Mouse (Mus musculus) retina, postnatal 7 days (tissue): ENCODE data around the gene Clasrp.

Experiments used
- DNase-seq: peaks from one replicate; pipeline ENCODE4 v3.0.0-alpha.2; 2012; ENCODE audit warnings: low read depth, low spot score

Gene Clasrp

GRCm38 (mm10) chr7:19563884-19564283 is 40.4 kb downstream of the Clasrp start:
- DNase-seq, result no peak

DNA sequence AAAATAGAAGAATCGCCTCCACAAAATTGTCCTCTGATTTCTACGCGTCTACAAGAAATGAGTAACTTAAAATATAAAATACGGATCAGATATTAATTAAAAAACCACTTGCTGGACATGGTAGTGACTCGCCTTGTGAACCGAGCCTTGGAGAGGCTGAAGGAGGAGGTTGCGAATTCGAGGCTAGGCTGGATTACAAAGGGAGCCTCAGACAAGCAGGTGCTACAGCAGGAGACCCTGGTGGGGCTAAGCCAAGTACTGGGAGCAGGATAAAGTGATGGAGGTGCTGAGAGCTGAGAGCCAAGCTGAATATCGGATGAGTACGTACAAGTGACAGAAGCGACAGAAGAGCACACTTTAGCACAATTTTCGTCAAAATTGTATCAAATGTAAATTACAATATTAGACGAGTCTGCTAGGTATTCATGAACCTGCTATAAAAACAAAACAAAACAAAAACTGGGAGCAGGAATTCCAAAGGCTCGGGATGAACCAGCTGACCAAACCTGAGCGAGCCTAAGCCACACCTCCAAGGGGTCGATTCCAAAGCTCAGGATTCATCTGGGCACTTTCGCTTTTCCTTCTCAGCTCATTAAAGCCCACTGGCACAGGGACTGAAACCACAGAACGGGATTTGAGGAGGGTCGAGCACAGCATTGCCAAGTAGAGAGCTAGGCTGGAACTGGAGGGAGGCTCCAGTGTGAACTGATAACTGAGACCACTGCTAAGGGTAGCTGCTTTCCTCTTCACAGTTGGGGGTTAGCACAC is 41.5 kb downstream of the Clasrp start, which contains the start of gene Ppp1r37:
TSS of gene Ppp1r37 (minus strand) at position 434 of the 768 bp plus-strand sequence.
- peak; percentile 41 for DNase-seq

DNA sequence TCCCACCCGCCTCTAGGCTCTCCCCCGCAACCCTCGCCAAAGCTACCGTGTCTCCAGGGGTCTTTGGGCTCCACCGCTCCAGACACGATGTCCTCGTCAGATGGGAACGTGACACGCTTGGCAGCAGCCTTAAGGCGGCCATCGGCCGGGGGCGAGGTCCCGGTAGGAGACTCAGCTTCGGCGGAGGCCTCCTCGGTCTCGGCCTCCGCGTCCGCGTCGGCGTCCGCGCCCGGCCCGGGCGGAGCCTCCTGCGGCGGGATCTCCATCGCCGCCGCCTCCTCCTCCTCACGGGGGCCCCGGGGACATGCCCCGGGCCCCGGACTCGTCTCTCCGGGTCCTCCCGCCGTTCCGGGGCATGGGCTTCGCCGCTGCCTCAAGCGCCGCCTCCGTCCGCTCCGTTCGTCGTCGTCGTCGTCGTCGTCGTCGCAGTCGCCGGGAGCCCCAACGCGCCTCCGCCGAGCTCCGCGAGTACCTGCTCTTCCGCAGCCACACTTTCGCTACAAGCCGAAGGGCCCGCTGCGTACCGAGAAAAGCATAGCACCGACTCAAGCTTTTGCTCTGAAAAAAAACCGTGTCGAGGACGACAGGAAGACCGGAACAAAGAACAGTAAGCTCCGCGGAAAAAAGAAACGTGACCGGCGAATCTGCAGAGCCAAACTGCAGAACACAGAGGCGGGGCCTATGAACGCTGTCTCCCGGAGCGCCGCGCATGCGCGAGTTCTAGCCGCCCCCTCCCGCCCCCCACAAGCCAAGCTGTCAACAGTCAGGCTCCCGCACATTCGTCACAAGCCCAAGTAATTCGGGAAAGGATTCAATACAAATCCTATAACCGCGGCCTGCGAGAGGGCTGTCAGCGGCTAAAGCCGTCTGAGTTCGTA is 42.3 kb downstream of the Clasrp start:
- peak; percentile 96 for DNase-seq

- no peak for DNase-seq
These were observed 42.9 kb downstream of the Clasrp start for GRCm38 (mm10) chr7:19561431-19561764.

DNA sequence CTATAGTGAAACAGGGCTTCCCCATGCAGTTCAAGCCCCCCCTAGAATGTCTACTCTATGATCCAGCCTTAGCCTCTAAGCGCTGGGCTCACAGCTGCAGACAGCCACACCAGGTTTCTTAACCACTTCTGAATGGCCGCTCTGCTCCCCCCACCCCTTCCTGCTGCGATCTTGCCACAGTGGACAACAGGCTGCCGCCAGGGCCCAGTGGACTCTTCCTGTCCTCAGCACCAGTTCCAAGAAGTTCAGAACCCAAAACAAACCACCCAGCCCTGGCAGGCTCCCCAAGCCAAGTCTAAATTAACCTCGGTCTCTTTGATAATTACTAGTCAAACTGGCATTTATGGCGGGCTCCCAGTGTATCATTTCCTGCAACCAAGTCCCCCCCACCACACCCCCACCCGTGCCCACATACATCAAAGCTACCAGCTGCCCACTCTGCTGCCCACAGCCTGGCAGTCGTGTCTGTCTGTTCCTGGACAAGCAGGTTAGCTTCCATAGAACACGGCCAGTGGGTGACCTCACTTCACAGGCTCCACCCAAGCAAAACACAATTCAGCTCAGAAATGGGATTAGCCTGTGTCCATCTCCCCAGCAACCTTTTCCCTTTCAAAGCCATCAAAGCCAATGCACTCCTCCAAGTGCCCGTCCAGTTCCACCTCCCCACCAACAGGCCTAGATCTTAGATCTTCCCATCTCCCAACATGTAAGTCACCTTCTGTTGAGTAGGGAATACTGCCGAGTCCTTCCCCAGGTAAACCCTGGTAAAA is 43.6 kb downstream of the Clasrp start:
- DNase-seq, result no peak

DNA sequence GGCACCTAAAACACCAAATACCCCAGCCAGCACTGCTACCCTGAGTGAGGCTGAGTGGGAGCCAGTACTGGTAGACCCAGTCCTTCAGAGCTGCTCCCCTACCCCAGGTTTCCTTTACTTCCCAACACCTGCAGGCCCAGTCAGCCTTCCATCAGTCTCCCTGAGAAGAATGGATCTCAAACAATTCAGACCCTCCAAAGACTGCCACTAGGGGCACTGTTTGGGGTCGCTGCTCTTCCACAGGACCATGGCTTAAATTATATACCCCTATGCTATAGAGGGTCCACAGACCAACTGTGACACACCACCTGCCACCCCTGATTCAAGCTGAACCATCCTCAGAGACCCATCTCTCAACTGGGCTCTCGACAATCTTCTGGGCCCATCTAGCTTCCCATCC is 45.3 kb downstream of the Clasrp start:
- no peak for DNase-seq

DNA sequence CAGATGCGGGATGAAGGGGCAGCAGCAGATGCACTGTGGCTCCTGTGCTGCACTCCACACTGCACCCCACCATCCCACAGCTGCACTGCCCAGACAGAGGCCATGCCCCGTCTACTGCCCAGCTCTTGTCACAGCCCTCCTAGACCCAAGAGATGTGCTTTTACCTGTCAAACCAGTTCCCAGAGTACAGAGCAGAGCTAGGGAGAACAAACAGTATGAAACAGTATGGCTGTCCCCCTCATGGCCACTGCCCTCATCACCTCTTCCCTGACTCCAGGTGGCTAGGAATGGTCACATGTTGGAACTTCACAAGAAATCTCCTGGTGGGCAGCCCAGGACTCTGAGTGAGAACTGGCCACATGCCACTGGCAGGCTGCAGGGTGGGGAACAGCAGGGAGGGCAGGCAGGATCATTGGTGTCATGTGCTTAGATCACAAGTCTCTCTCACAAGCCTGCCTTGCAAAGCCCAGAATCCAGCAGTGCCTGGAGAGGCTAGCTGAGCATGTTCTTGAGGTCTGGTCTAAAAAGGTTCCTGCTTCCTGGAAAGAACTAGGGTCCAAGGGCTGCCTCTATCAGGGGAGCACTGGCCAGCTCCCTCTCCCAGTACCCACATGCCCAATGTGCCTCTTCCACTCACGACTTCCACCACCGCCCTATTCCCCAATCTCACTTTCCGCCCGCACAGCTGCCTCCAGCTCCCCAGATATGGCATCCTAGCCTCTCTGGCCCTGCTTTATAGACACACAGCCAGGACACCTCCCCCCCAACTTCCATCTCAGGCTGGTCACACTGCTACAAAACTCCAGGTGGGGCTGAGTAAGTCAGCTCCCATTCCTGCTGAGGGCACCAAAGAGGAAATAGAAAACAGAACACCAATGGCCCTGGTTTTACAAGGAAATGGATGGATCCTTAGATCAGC is 46.0 kb downstream of the Clasrp start:
- DNase-seq, result no peak

DNA sequence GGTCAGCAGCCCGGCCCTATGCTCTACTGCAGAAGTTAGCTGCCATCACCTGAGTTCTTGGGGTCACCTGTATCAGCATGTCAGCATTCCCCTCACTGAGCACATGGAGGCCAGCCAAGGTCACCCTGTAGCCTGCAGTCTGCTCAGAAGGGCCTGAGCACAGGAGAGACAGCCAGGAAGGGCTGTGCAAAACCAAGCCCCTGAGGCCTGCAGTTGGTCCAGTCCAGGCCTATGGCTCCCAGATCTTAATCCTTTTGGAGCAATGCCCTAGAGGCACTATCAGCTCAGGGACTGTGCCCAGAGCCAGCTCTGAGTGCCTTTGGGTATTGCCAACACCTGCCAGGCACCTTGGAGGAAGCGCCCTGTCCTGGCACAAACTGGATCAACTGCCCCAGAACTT is 47.2 kb downstream of the Clasrp start:
- DNase-seq, result no peak

GRCm38 (mm10) chr7:19554168-19554567 is 50.1 kb downstream of the Clasrp start:
- DNase-seq, result no peak

DNA sequence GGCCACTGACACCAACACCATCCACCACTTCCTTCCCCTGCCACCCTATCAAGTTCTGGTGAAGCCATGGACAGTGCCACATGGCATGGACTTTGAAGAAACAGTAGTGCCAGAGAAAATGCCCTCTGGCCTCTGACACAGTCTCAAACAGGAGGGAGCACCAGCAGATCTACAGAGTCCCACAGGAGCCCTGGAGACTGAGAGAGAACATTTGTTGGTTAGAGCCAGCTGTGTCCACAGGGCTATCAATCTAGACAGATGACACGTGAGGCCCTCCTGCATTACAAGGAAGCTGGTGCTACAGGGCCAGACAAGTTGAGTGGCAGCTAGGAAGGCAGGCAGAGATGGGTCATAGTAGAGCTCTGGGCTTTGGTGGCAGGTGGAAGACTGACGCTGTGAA is 51.8 kb downstream of the Clasrp start:
- DNase-seq, result no peak

- DNase-seq, result no peak
These were observed 52.7 kb downstream of the Clasrp start for GRCm38 (mm10) chr7:19551634-19552033.

GRCm38 (mm10) chr7:19549394-19549793 is 54.9 kb downstream of the Clasrp start:
- no peak for DNase-seq

DNA sequence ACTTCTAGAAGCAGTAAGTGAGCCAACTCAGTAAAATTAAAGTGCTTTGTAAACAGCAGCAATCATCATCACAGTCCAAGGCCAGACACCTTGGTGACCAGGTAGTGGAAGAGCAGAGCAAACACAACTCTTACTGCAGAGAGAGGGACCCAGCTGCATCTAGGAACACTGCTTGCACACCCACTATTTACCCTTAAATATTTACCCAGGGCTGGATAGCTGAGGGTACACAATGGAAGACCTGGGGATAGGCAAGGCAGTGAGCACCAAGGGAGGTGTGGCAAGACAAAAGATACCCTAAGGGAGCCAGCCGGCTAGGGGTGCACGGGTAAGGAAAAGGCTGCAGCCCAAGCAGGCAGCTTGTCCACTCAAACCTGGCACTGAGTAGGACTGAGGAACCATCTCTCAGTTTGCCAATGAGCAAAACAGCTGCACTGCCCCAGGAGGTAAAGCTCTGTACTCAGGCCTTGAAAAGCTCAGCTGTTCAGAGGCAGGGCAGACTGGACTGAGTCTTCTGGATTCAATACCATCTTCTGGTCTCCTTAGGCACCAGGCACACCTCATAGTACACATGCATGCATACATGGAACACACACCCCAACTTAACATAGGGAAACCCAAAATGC is 56.8 kb downstream of the Clasrp start:
- DNase-seq, result no peak

DNA sequence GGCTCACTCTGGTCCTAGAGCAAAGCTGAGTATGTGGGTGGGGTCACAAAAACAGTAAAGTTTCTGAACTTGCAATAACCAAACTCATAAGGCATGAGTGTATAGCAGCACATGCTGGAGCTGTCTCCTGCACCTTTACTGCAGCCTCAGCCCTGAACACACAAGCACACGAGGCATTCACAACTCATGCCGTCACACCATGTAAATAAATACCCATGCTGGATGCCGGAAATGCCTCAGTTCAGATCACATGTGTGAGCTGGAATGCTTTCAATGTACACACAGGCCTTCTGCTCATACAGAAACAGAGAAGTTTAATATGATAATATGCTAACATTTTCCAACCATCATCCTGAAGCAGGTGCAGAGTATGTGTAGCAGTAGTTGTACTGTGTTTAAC is 58.3 kb downstream of the Clasrp start:
- no peak for DNase-seq

DNA sequence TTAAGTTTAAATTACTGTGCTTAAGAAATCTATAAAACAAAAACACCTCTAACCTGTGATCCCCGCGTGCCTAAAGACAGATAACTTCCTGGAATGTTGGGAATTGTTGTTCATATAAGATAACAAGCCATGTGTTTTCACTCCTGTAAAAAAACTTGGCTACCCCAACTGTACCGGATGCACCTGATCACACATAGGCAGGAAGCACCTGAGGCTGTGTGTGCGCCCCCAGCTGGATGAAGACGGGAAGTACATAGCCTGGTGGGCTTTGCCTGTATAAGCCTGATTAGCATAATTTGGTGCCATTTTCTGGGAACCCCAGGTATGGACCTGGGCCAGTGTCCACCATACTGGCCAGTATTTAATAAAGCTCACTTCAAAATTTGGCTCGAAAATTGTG is 60.7 kb downstream of the Clasrp start:
- DNase-seq, result no peak

DNA sequence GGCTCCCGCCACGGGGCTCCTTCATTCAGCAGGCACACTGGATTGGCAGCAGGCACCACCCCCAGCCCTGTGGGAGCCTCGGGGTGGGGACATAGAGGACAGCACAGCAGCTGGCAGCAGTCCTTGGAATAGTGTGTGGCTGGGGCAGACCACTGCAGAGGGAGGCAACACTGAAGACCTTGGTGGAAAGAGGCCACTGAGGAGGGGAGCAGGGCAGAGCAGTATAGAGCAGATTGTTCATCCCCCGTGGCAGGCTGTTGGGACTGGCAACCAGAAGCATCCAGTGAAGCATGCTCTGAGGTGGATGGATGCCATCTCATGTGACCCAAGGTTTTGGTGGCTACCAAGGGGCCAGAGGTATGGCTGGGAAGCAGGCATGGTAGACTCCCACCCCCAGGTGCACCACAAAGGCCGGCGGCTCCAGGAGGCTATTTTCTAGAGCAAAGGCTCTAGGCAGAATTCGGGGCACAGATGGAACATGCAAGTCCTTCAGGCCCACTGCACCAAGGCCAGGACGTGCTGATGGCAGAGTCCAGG is 62.1 kb downstream of the Clasrp start:
- no peak for DNase-seq

DNA sequence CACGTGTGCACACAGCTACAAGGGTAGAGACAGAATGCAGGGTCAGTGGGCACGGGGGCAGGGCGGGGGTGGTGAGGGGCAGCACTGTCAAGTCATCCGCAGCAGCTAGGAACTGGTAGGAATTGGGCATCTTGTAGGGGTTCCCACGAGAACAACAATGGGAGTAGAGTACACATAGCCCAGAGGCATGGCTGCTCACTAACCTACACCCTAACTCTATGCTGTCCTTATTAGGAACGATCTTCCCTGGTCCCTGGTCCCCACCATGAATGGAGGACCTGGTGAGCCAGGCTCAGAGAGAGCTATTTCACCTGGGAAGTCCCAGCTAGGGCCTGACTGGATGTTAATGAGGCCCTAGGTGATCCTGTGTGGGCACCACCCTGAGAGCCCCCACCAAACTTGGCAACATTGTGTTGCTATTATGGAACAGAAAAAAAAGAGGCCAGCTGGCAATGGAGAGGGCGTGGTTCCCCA is 62.6 kb downstream of the Clasrp start:
- DNase-seq, result no peak

DNA sequence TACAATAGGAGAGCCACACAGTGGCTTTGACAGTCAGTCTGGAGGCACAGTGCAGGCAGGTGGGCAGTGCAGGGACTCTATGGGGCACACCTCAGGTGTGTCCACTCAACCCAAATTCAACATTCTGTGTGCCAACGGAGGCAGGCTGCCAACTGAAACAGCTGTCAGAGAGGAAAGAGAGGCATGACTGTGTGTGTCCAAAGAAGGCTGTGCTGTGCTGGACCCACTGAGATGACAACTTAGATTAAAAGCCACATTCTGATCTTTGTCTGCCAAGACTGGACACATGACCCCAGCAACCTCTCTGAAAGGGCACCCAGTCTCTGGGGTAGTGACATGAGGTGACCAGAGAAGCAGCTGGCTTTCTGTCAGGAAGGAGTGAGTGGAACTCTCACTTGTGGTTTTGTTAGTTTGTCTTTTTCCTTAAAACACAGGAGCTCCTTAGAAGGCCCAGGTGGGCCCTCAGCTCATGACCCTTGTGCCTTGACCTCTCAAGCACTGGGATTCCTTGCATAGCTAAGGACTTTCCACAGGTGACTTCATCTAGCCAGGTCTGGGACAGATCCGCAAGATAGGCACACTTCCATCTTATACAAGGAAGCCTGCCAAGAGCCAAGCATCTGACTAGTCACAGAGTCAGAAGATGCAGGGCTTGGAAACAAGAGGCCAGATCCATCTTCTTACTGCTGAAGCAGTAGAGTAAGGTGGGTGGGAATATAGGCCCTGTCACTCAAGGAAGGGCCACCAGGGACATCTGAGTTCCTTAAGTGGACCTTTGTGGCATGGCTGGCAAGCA is 63.3 kb downstream of the Clasrp start:
- no peak for DNase-seq

DNA sequence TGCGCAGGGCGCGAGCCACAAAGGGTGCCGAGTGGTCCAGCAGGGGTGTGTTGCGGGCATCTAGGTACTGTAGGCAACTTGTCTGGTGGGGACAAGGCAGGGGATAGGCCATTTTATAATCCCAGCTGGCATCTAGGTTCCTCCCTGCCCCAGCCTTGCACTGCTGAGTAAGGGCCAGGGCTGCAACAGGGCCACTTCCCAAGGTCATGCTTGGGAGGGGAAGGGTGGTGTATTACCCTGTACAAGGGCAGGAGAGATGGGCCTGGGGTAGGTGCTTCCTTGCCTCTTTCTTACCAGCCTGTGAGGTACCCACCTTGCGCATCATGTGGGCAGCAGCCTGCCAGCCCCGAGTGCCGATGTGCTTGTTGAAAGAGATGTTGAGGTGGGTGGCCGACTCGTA is 69.6 kb downstream of the Clasrp start:
- no peak for DNase-seq
